Mouse (Mus musculus): ENCODE results near the gene 2410137M14Rik. TPM values are rescaled to one million over a fixed set of nuclear protein-coding genes. Genes with fewer than 3 reads are reported as not detected.
"Not testable (repeated sequence)": the region's sequence is repeated elsewhere in the genome, so short reads cannot be mapped to it uniquely, and the experiment has no call there.

The 2410137M14Rik gene
- total RNA-seq, 4 experiments from 2014 or later = not detected

- no peak for DNase-seq (ENCODE audit: low spot score in 2 of 2)
Observed at GRCm38 (mm10) chr17:36994528-36994927, 13.5 kb upstream of the 2410137M14Rik start.

GRCm38 (mm10) chr17:36993770-36994325, 12.8 kb upstream of the 2410137M14Rik start:
- no peak for DNase-seq (ENCODE audit: low spot score in 2 of 2)

- DNase-seq (ENCODE audit: low spot score in 2 of 2) = no peak
Observed at GRCm38 (mm10) chr17:36992336-36993104, 11.5 kb upstream of the 2410137M14Rik start.

GRCm38 (mm10) chr17:36990630-36991029, 9.6 kb upstream of the 2410137M14Rik start:
- DNase-seq (ENCODE audit: low spot score in 2 of 2) = not testable (repeated sequence)

GRCm38 (mm10) chr17:36989437-36989836, 8.4 kb upstream of the 2410137M14Rik start, which contains the start of gene H2-M5:
Gene H2-M5 (minus strand): TSS chr17:36989537.
- DNase-seq (ENCODE audit: low spot score in 2 of 2) = no peak

- no peak for DNase-seq (ENCODE audit: low spot score in 2 of 2)
Observed at GRCm38 (mm10) chr17:36988475-36988874, 7.4 kb upstream of the 2410137M14Rik start.

GRCm38 (mm10) chr17:36982253-36983155, 1.5 kb upstream of the 2410137M14Rik start:
- DNase-seq (ENCODE audit: low spot score in 2 of 2) = no peak

- no peak for DNase-seq (ENCODE audit: low spot score in 2 of 2)
Observed at GRCm38 (mm10) chr17:36981845-36982244, 808 bp upstream of the 2410137M14Rik start.

GRCm38 (mm10) chr17:36973271-36973787, 7.7 kb downstream of the 2410137M14Rik start:
- DNase-seq (ENCODE audit: low spot score in 2 of 2) = no peak

GRCm38 (mm10) chr17:36972791-36973190, 8.2 kb downstream of the 2410137M14Rik start:
- DNase-seq (ENCODE audit: low spot score in 2 of 2) = no peak

GRCm38 (mm10) chr17:36971172-36971850, 9.7 kb downstream of the 2410137M14Rik start:
- DNase-seq (ENCODE audit: low spot score in 2 of 2) = no peak

- no peak for DNase-seq (ENCODE audit: low spot score in 2 of 2)
Observed at GRCm38 (mm10) chr17:36970316-36970890, 10.6 kb downstream of the 2410137M14Rik start.

- DNase-seq (ENCODE audit: low spot score in 2 of 2) = no peak
Observed at GRCm38 (mm10) chr17:36966875-36967274, 14.2 kb downstream of the 2410137M14Rik start.

- no peak for DNase-seq (ENCODE audit: low spot score in 2 of 2)
Observed at GRCm38 (mm10) chr17:36961125-36961524, 19.9 kb downstream of the 2410137M14Rik start.

GRCm38 (mm10) chr17:36958884-36959283, 22.2 kb downstream of the 2410137M14Rik start:
- DNase-seq (ENCODE audit: low spot score in 2 of 2) = no peak

- DNase-seq (ENCODE audit: low spot score in 2 of 2) = peak; percentile 90 to 94
Observed at GRCm38 (mm10) chr17:36957999-36958743, 22.9 kb downstream of the 2410137M14Rik start, which contains the start of the genes Znrd1 and Znrd1as. Gene Znrd1 (minus strand): TSS chr17:36958559. Gene Znrd1as (plus strand): TSS chr17:36958592.

- no peak for DNase-seq (ENCODE audit: low spot score in 2 of 2)
Observed at GRCm38 (mm10) chr17:36953062-36953461, 28.0 kb downstream of the 2410137M14Rik start.

- DNase-seq (ENCODE audit: low spot score in 2 of 2) = no peak
Observed at GRCm38 (mm10) chr17:36952631-36953030, 28.4 kb downstream of the 2410137M14Rik start.

Data from gastrocnemius, adult 8-10 months (tissue).